10 mouse cellular contexts compared by ENCODE assay signal in the genomic region with DNA sequence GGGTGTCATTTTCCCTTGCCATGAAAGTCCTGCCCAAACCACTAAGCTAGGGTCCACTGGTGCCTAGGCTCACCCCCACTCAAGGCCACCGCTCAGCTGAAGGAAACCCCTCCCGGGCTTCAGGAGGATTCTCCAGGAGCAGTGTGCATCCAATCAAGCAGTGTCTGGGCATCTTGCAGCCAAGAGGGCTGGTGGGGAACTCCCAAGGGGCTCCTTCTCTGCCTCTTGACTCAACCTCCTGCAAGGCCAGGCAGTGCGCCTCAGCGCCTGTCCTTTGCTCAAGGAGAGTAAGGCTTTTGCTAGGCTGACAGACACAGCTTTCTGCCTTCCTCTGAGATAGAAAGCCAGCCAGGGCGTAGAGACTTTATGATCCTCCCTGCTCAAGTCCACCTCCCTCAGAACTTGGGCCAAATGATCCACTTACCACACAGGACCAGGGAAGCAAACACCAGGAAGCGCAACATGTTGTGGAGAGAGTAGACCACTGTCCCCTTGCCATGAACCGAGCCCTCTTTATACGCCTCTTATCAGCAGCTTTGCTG. TPM values are rescaled to one million over a fixed set of nuclear protein-coding genes. Genes with fewer than 3 reads are reported as not detected.
DNase-seq lines count a peak whose midpoint lies in the region; ATAC-seq and TF ChIP-seq lines count a peak whose summit lies in the region.
"Had no signal": no experiment of that assay in that cellular context is flagged by ENCODE, and none has a peak within 500 bp of the region (broad histone marks: within the 10 kb centered on the region; RNA-seq: fewer than 3 reads in every experiment).

A gene (minus strand): TSS at position 492 of the 542 bp plus-strand sequence.

- H3K27me3 ChIP-seq in midbrain, embryonic 10.5 days (ENCODE audit: low read depth, poor library complexity, severe bottlenecking) = peaks cover 22% of the 10 kb centered on the region
- H3K27me3 ChIP-seq in midbrain, embryonic 11.5 days (ENCODE audit: control insufficient read depth, insufficient read depth, low read length) = no peaks in the 10 kb centered on the region
- no peaks in the 10 kb centered on the region for H3K27me3 ChIP-seq in intestine, embryonic 14.5 days (replicated peaks; ENCODE audit: control insufficient read depth, insufficient read depth, low read length)
- no peaks in the 10 kb centered on the region for H3K27me3 ChIP-seq in small intestine, adult 2 months (ENCODE audit: control insufficient read depth, insufficient read depth, low read length)

- H3K4me3 ChIP-seq in midbrain, embryonic 10.5 days = no peak within 1 kb of the TSS
- H3K4me3 ChIP-seq in midbrain, embryonic 11.5 days (ENCODE audit: low read depth, low read length) = no peak within 1 kb of the TSS
- H3K4me3 ChIP-seq in intestine, embryonic 14.5 days (ENCODE audit: low read depth, low read length) = no peak within 1 kb of the TSS
- H3K4me3 ChIP-seq in small intestine, adult 2 months (ENCODE audit: low read depth, low read length) = no peak within 1 kb of the TSS
- no peak within 1 kb of the TSS for H3K4me3 ChIP-seq in gastrocnemius, adult 2 months

- no peak for DNase-seq in midbrain, embryonic 10.5 days (ENCODE audit: low spot score)
- DNase-seq in midbrain, embryonic 11.5 days (ENCODE audit: low spot score, missing footprints) = no peak
- DNase-seq in adrenal gland, adult 2 months = peak; percentile 64
- no peak for DNase-seq in intestine, embryonic 14.5 days (ENCODE audit: low spot score)
- no peak for DNase-seq in left cerebral cortex, postnatal 4 days
- no peak for DNase-seq in gastrocnemius, adult 2 months
- no peak for DNase-seq in layer of hippocampus, postnatal 25 days (ENCODE audit: extremely low spot score in 1 of 2, low spot score in 1 of 2)
- DNase-seq: gastrocnemius, postnatal 10 days had no signal

- H3K27ac ChIP-seq in midbrain, embryonic 10.5 days (replicated peaks) = 0 out of 2 replicates have a peak within 1 kb of the TSS, but pooled peaks have one; percentile 6
- H3K27ac ChIP-seq in midbrain, embryonic 11.5 days (ENCODE audit: low read depth, low read length) = no peak within 1 kb of the TSS
- 0 out of 2 replicates have a peak within 1 kb of the TSS, but pooled peaks have one; percentile 25 for H3K27ac ChIP-seq in intestine, embryonic 14.5 days (ENCODE audit: low read depth)
- H3K27ac ChIP-seq in small intestine, adult 2 months (ENCODE audit: insufficient read depth, low read depth, low read length) = 0 out of 2 replicates have a peak within 1 kb of the TSS, but pooled peaks have one; percentile 3
- no peak within 1 kb of the TSS for H3K27ac ChIP-seq in gastrocnemius, adult 2 months

- H3K36me3 ChIP-seq in midbrain, embryonic 10.5 days = no peaks in the 10 kb centered on the region
- no peaks in the 10 kb centered on the region for H3K36me3 ChIP-seq in midbrain, embryonic 11.5 days (ENCODE audit: control insufficient read depth, insufficient read depth, low read length)
- H3K36me3 ChIP-seq in intestine, embryonic 14.5 days (ENCODE audit: control insufficient read depth, insufficient read depth, low read length) = no peaks in the 10 kb centered on the region
- peaks cover 8% of the 10 kb centered on the region for H3K36me3 ChIP-seq in small intestine, adult 2 months (ENCODE audit: control insufficient read depth, insufficient read depth, low read length)

- no peak for TF ChIP-seq CTCF in small intestine, adult 2 months (IDR thresholded peaks at IDR 0.05; ENCODE audit: extremely low read depth, insufficient read length, insufficient replicate concordance, low read depth, low read length)
- no peak for TF ChIP-seq CTCF in gastrocnemius, adult 2 months (IDR thresholded peaks at IDR 0.05)

- no peak for ATAC-seq in midbrain, embryonic 11.5 days (ENCODE audit: low FRiP score)
- ATAC-seq in intestine, embryonic 14.5 days (replicated peaks; ENCODE audit: low FRiP score, low TSS enrichment, low read depth) = no peak
- ATAC-seq: midbrain, embryonic 16.5 days had no signal

- no peak for TF ChIP-seq POLR2A in small intestine, adult 2 months (IDR thresholded peaks at IDR 0.05; ENCODE audit: low read depth, low read length)

- intact Hi-C loops in left cerebral cortex, postnatal 4 days (cut with DNase I) = no loop called here
- intact Hi-C loops in gastrocnemius, adult 2 months (cut with DNase I) = no loop called here

- 87% methylated on average over 8 of the region's 8 CpGs for WGBS in midbrain, embryonic 10.5 days
- WGBS in midbrain, embryonic 11.5 days = 89% methylated on average over 8 of the region's 8 CpGs
- WGBS in intestine, embryonic 14.5 days = 67% methylated on average over 8 of the region's 8 CpGs
- 35% methylated on average over 8 of the region's 8 CpGs for WGBS in small intestine, adult 2 months

- no peak within 1 kb of the TSS for H3K9ac ChIP-seq in midbrain, embryonic 11.5 days (ENCODE audit: low read length)
- H3K9ac ChIP-seq in intestine, embryonic 14.5 days (ENCODE audit: low read length) = no peak within 1 kb of the TSS

- H3K9me3 ChIP-seq in midbrain, embryonic 10.5 days (replicated peaks) = peaks cover 14% of the 10 kb centered on the region
- H3K9me3 ChIP-seq in midbrain, embryonic 11.5 days (ENCODE audit: control insufficient read depth, low read length) = peaks cover 5% of the 10 kb centered on the region; the same call in 1 of the 2 replicates
- peaks cover 10% of the 10 kb centered on the region for H3K9me3 ChIP-seq in intestine, embryonic 14.5 days (ENCODE audit: control insufficient read depth, low read length)

- H3K4me2 ChIP-seq in midbrain, embryonic 11.5 days = no peak within 1 kb of the TSS
- peak within 1 kb of the TSS; percentile 22; the same call in 1 of the 2 replicates for H3K4me2 ChIP-seq in intestine, embryonic 14.5 days (ENCODE audit: low read length)

- H3K4me1 ChIP-seq in midbrain, embryonic 10.5 days = peaks cover 10% of the 10 kb centered on the region; the same call in 1 of the 2 replicates
- no peaks in the 10 kb centered on the region for H3K4me1 ChIP-seq in midbrain, embryonic 11.5 days (ENCODE audit: control insufficient read depth, insufficient read depth, low read length)
- H3K4me1 ChIP-seq in intestine, embryonic 14.5 days (replicated peaks; ENCODE audit: control insufficient read depth, insufficient read depth, low read length) = peaks cover 8% of the 10 kb centered on the region
- peaks cover 14% of the 10 kb centered on the region; the same call in 1 of the 2 replicates for H3K4me1 ChIP-seq in small intestine, adult 2 months (ENCODE audit: control insufficient read depth, insufficient read depth, insufficient read length, low read length)

RNA-seq across cellular contexts. Expression of the gene that starts here (rescaled TPM):
- polyA plus RNA-seq in midbrain, embryonic 10.5 days (2016; fragmentation: Nextera tagmentation; extraction: Ambion mirVana) = 0.96 and 1.7 TPM in 2 replicates
- 1.1 and 1.4 TPM in 2 replicates for polyA plus RNA-seq in midbrain, embryonic 11.5 days (2014; fragmentation: Nextera tagmentation; extraction: Ambion mirVana)
- total RNA-seq in adrenal gland, adult 2 months (2021) = 10 to 100 TPM; 54.0 to 86.4 TPM
- 83.5 and 83.8 TPM in 2 replicates for polyA plus RNA-seq in adrenal gland, adult 2 months (2012; rRNA removed)
- 11.9 and 49.9 TPM in 2 replicates for polyA plus RNA-seq in intestine, embryonic 14.5 days (2014; fragmentation: Nextera tagmentation; extraction: Ambion mirVana)
- 55.9 and 26,246 TPM in 2 replicates for polyA plus RNA-seq in small intestine, adult 2 months (2012; rRNA removed)
- total RNA-seq in left cerebral cortex, postnatal 4 days (2021) = 1 to 10 TPM in 1 of 2 experiments, under 1 TPM in 1; 0.74 to 1.2 TPM
- not detected for total RNA-seq in gastrocnemius, adult 2 months (2021)
- total RNA-seq in layer of hippocampus, postnatal 25 days (2021) = 1 to 10 TPM; 1.6 to 1.8 TPM

Comparison
In these comparisons a context has a peak if more than half of its experiments do, and no peak if none do; other contexts are left out.
1. RNA of the gene that starts here (total RNA-seq): 54.0 to 86.4 TPM in adrenal gland, adult 2 months; 1.6 to 1.8 TPM in layer of hippocampus, postnatal 25 days, 0.74 to 1.2 TPM in left cerebral cortex, postnatal 4 days and not detected in gastrocnemius, adult 2 months; every median in the first group is over 10 times any median in the second.
2. H3K27ac ChIP-seq: peak in midbrain, embryonic 10.5 days (single experiment), intestine, embryonic 14.5 days (single experiment) and small intestine, adult 2 months (single experiment); none in midbrain, embryonic 11.5 days (single experiment) and gastrocnemius, adult 2 months (single experiment).